Mouse (Mus musculus) urinary bladder, postnatal 36 days (tissue): ENCODE data around the gene Myadm.
"Not testable (repeated sequence)": the region's sequence is repeated elsewhere in the genome, so short reads cannot be mapped to it uniquely, and the experiment has no call there.

Source experiments
- DNase-seq, 2 experiments: peaks; one replicate each; pipeline ENCODE4 v3.0.0; 2022; ENCODE audit warnings: low spot score in 2 of 2, mixed read lengths in 1 of 2

Myadm gene

GRCm38 (mm10) chr7:3288976-3289970 is at the start of gene Myadm, which contains the start of gene Prkcg:
TSS of gene Myadm (plus strand) at chr7:3289080.
TSS of gene Prkcg (plus strand) at chr7:3289179.
- peak; percentile 69 to 80 for DNase-seq

- no peak for DNase-seq
Observed at GRCm38 (mm10) chr7:3239193-3239592, 49.7 kb upstream of the Myadm start.

- DNase-seq: no peak
Observed at GRCm38 (mm10) chr7:3260701-3261100, 28.2 kb upstream of the Myadm start.

- DNase-seq: no peak
Observed at GRCm38 (mm10) chr7:3261446-3261845, 27.4 kb upstream of the Myadm start.

- DNase-seq: no peak
Observed at GRCm38 (mm10) chr7:3262789-3263188, 26.1 kb upstream of the Myadm start.

- no peak for DNase-seq
Observed at GRCm38 (mm10) chr7:3264390-3265022, 24.4 kb upstream of the Myadm start.

GRCm38 (mm10) chr7:3265311-3265710 is 23.6 kb upstream of the Myadm start:
- DNase-seq: no peak

- no peak for DNase-seq
Observed at GRCm38 (mm10) chr7:3267261-3267660, 21.6 kb upstream of the Myadm start.

- DNase-seq: no peak
Observed at GRCm38 (mm10) chr7:3267888-3268287, 21.0 kb upstream of the Myadm start.

GRCm38 (mm10) chr7:3268291-3268690 is 20.6 kb upstream of the Myadm start:
- DNase-seq: no peak

- no peak for DNase-seq
Observed at GRCm38 (mm10) chr7:3272206-3272605, 16.7 kb upstream of the Myadm start.

- DNase-seq: no peak
Observed at GRCm38 (mm10) chr7:3275455-3276170, 13.3 kb upstream of the Myadm start.

GRCm38 (mm10) chr7:3276781-3277180 is 12.1 kb upstream of the Myadm start:
- DNase-seq: not testable (repeated sequence)

- DNase-seq: no peak
Observed at GRCm38 (mm10) chr7:3280080-3280653, 8.7 kb upstream of the Myadm start.

GRCm38 (mm10) chr7:3280654-3281153 is 8.2 kb upstream of the Myadm start:
- DNase-seq: no peak

GRCm38 (mm10) chr7:3281741-3282140 is 7.1 kb upstream of the Myadm start:
- no peak for DNase-seq

- no peak for DNase-seq
Observed at GRCm38 (mm10) chr7:3283081-3283875, 5.6 kb upstream of the Myadm start.

- DNase-seq: no peak
Observed at GRCm38 (mm10) chr7:3284604-3285003, 4.3 kb upstream of the Myadm start.

- DNase-seq: no peak
Observed at GRCm38 (mm10) chr7:3286036-3286435, 2.8 kb upstream of the Myadm start.

GRCm38 (mm10) chr7:3287186-3287585 is 1.7 kb upstream of the Myadm start:
- peak in 1 of 2 experiments; percentile 31 for DNase-seq
